Mouse (Mus musculus): ENCODE data around the gene Smim13.

Gene Smim13

DNA sequence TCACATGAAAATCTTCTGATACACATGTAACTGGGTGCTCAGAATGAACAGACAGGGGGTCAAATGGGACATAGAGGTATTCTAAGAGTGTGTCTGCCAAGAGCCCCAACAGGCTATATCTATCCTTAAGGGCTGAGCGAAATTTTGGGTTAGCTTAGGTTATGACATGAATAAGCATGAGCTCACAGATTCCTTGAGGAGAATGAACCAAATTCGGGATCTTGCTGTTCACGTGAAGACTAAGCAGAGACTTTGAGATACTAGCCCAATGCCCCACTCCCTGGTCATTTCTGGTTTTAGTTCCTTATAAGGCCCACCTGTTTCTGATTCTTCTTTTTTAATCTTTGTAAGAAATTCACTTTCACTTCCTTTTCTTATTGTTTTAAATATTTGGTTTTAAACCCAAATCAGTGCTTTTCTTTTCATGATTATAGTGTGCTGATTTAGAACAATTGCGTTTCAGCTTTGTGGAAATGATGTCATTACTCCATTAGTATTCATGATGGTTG, 41.9 kb downstream of the Smim13 start:
- no peak for DNase-seq

DNA sequence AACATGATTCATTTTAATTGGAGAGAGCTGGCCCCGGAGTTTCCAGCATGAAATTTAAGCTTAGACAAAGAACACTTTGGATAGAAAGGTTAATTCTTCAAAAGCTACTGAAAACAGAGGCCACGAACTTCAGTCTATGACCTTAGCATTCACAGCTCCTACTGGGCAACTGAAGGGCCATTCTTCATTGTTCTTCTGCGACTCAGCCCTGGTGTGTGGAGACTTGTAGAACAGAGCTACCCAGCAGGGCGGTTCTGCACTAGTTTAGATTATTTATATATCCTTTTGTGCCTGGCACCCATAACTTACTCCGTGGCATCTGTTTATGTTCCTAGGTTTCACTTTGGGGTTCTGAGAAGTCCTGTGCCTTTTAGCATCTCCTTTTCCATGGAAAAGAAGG, 44.0 kb downstream of the Smim13 start:
- DNase-seq: no peak

DNA sequence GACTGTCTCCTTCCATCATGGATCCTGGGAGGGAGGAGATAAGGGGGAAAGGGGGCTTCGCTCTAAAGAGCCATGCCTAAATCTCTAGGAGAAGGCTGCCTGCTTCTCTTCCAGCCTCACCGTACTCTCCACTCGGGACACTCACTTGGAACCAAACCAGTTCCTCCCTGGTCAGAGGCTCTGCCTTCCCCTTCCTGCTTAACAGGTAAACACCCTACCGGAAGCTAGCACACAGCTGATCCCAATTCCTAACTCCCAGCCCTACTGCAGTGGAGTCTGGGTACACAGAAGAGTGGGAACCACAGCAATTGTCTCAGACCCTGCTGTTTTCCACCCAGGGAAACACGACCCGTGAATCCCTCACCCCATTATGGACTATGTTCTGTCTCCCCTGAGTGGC, 46.2 kb downstream of the Smim13 start:
- no peak for DNase-seq

DNA sequence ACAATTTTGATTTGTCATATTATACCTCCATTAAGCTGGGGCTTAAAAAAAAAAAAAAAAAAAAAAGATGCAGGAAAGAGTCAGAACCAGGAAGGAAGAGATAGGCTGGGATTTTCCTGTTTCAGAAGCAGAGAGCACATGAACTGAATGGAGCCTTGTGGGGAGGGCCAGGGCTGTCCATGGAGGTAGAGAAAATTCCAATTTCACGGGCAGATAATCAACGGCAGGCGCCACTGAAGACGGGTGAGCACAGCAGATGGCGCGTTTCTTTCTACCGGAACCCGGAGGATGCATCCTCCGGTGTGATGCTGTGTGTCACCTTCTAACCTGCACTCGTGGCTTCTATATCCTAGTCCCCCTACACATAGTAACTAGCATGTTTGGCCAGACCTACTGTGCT, 46.8 kb downstream of the Smim13 start:
- no peak for DNase-seq

DNA sequence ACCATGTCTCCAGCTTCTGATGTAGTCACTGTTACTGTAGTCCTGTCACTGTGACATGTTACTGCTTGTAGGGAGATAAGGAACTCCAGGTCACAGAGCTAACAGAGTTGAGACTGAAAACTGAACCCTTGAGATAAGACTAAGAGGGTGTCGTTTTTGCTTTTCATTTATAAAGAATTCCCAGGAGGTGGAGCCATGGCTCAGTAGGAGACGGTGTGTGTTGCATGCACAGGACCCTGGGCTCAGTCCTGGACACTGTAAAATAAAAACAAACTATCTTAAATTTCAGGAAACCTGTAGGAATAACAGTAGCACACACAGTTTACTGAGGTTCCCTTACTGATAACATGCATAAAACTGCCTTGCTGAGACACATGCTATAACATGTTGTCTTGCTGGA, 48.9 kb downstream of the Smim13 start:
- no peak for DNase-seq

DNA sequence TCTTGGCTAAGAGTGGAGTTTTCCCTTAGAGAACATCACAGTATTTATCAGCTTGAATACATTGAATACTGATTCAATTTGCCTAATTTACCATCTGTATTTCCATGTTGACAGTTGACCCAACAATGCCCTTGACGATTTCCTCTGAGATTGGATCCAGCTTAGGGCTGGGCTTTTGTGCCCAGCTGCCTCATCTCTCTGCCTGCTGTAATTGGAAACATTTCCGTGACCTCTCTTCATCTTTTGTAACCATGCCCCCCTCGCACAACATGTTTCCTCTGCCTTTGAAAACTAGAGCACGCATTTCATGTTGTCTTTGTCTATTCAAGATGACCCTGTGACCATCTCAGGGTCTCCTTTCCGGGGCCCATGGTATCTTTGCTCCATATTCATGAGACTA, 49.4 kb downstream of the Smim13 start:
- no peak for DNase-seq

DNA sequence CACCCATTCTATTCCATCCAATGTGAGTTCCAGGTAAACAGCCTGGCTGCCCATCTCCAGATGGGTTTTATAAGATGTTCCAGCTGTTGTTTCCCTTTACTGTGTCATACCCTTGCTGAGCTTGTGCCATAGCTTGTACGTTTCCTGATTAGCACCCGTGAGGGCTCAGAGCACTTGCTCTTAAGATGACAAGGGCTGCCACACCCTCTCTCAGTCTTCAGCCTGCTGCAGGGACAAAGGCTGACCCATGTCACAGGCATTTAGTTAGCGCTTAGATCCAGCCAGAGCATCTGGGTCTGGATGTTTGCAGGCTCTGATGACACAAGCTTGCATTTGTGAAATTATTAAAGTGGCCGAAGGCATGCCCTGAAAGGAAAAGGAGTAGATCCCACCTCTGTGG, 50.4 kb downstream of the Smim13 start:
- no peak for DNase-seq

DNA sequence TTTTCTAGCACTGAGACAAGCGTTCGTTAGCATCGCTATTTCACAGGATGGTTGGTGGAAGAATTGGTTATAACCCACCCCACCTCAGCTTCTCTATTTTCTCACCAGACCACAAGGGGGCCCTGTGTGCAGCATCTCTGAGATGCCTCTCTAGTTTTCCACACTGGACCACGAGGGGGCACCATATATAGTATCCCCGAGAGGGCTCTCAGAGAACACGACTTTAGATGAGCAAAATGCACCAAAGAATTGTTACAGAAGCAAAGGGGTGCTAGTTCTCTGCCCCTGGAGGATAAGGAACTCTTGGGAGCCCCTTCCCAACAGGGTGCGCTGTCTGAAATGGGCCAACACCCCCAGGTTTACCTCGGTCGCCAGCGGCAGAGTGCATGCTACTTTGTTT, 53.1 kb downstream of the Smim13 start:
- peak; percentile 25 for DNase-seq

DNA sequence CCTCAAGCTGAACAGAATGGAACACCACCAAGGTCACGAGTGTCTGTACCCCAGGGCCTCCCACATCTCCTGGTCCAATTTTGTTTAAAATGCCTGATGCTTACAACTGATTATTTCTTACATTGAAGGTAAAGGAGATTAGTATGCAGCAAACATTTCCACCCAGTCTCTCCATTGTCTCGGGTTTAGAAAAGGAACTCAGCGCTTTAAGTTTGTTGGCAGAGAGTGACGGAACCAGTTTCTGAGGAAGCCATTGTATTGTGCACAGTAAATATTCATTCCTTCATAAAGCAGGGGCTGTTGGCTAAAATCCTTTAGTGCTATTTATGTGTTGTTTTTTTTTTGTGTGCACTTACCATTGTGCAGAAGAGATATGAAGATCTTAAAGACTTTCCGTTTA, 71.1 kb downstream of the Smim13 start:
- DNase-seq: no peak

DNA sequence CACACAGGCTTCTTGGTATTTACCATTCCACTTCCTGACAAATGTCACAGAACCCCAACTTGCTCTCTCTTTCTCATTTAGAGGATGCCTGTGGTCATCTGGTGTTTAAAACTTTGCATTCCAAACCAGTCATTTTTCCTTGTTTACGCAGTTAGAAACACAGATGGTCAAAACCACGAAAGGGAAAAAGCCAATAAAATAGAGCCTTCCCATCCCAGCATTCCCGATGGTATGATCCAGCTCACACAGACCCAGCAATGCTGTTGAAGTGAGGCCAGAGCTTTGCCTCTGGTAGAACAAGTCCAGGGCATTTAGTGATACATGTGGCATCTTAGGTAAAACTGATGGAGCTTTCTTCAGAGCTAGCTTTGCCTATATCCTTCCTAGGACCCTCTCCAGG, 71.8 kb downstream of the Smim13 start:
- DNase-seq: no peak

DNA sequence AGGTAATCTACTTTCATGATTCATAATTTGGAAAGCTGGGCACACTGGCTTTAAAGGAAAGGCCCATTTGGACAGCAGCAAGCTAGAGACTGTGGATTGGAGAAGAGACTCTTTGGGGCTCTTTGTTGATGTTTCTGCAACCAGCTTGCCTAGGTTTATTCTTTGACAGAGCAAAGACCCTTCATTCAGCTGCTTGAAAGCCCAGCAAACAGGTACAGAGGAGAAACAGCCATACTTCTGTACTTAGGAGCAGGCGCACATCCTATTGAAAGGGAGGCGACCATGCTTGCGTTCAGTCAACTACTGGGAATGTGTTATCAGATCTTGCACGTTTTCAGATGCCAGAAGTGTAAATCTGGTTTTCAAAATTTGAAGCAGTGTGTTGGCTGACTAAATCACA, 75.0 kb downstream of the Smim13 start:
- no peak for DNase-seq

DNA sequence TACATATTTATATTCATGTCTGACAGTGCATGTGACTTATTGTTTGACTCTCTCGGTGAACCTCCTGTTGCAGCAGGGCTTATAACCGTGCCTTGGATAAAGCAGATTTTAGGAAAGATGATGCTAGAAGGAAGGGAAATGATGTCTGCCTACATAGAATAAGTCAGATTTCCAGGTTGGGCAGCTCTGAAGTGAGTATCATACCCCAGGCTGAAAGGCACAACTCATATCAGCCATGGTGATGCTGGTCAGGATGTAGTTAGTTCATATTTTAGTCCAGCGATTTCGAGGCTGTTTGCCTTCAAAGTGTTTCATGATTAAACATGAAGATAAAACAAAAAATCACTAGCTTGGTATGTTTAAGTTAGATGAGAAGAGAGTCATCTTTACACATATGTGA, 75.7 kb downstream of the Smim13 start:
- no peak for DNase-seq

DNA sequence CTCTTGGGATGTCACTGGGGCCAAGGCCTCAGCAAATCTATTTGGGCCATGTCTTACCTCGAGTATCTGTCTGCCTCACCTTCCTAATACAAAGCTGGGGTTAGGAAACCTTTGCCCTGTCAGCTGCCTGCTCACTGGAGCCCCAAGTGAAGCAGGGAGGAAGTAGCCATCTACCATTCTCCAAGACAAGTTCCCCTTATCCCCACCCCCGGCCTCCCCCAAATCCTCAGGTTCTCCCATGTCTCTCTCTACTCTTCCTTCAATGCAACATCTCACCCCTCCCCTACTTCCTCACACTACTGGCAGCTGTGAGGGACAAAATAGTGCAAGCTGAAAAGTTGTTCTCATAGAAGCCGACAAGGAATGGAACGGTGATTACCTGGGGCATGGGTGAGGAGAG, 76.5 kb downstream of the Smim13 start:
- no peak for DNase-seq
